Mouse (Mus musculus): ENCODE data around the gene B2m.

DNA sequence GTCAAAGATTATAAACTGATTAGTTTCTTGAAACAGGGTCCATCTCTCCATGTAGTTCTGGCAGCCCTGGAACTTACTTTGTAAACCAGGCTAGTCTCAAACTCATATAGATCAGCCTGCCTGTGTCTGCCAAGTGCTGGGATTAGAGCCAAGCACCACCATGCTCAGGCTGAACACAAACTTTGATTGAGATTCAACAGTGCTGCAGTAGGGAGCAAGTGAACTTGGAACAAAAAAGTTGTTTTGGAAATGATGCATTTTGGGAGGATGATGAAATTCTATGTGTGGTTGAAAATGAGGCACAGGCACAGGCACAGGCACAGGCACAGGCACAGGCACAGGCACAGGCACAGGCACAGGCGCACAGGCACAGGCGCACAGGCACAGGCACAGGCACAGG, 24.7 kb downstream of the B2m start:
- TF ChIP-seq CTCF (IDR thresholded peaks at IDR 0.05; ENCODE audit: low read depth) = no peak
- no peak for TF ChIP-seq EP300 (IDR thresholded peaks at IDR 0.05; ENCODE audit: low read depth)

All from liver, postnatal 0 days (tissue).